Mouse (Mus musculus): ENCODE measurements around the gene Cadps2. TPM values are rescaled to one million over a fixed set of nuclear protein-coding genes. Genes with fewer than 3 reads are reported as not detected.

Cadps2 gene
- total RNA-seq (2017) = 0.23 TPM in 1 of 2 replicates, not detected in the other

GRCm38 (mm10) chr6:23839009-23839811, at the start of gene Cadps2:
Cadps2 (minus strand) TSS chr6:23839421.
- no peak for ATAC-seq (ENCODE audit: extremely low read depth, insufficient number of reproducible peaks, low FRiP score, poor library complexity, severe bottlenecking)

DNA sequence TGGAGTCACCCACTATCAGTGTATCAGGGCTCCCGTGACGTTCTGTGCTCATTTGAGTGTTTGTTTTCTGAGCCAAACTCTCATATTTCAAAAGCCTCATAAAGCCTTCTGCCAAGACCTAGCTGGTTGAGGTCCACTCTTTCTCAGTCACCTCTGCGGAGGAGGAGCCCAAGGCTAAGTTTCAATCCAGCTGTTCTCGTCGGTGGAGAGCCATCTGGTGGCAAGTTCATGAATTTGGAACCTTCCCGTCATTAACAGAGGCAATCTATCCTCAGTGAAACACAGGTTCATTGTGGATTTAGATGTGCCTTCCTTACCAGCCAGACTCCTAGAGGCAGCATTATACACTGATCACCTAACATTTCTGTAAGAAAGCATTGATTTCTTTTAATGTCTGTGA, 47.2 kb upstream of the Cadps2 start:
- ATAC-seq (ENCODE audit: extremely low read depth, insufficient number of reproducible peaks, low FRiP score, poor library complexity, severe bottlenecking) = no peak

DNA sequence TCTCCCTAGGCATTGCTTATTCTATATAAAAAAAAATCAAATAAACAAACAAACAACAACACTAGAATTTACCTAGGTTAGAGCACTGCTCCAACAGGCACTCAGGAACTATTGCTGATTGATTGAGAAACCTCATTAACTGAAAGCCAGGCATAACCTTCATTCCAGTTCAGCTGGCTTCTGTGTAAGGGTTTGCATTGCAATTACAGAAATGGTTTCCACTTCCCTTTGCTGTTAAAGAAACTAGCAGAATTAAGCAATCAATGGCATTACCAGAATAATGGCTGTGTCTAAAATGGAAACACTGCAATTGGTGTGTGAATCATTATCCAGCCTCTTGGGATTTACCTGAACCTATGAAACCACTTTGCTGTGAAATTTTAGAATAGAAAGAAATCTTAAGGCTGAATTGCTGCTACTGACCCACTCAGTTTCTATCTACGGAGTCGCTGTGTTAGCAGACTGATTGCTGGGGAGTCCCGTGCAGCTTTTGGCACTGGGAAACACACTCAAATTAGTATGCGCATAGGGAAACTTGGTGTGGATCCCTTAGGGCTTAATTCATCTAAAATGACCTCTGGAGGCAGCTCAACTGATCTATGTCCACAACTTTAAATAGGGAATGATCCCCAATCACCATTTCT, 37.7 kb upstream of the Cadps2 start:
- ATAC-seq (ENCODE audit: extremely low read depth, insufficient number of reproducible peaks, low FRiP score, poor library complexity, severe bottlenecking) = no peak

- ATAC-seq (ENCODE audit: extremely low read depth, insufficient number of reproducible peaks, low FRiP score, poor library complexity, severe bottlenecking) = no peak
Measured at GRCm38 (mm10) chr6:23876363-23876762, 37.1 kb upstream of the Cadps2 start.

GRCm38 (mm10) chr6:23873812-23874211, 34.6 kb upstream of the Cadps2 start:
- ATAC-seq (ENCODE audit: extremely low read depth, insufficient number of reproducible peaks, low FRiP score, poor library complexity, severe bottlenecking) = no peak

- no peak for ATAC-seq (ENCODE audit: extremely low read depth, insufficient number of reproducible peaks, low FRiP score, poor library complexity, severe bottlenecking)
Measured at GRCm38 (mm10) chr6:23873231-23873630, 34.0 kb upstream of the Cadps2 start.

- no peak for ATAC-seq (ENCODE audit: extremely low read depth, insufficient number of reproducible peaks, low FRiP score, poor library complexity, severe bottlenecking)
Measured at GRCm38 (mm10) chr6:23869971-23870370, 30.8 kb upstream of the Cadps2 start.

GRCm38 (mm10) chr6:23866298-23866697, 27.1 kb upstream of the Cadps2 start:
- ATAC-seq (ENCODE audit: extremely low read depth, insufficient number of reproducible peaks, low FRiP score, poor library complexity, severe bottlenecking) = no peak

DNA sequence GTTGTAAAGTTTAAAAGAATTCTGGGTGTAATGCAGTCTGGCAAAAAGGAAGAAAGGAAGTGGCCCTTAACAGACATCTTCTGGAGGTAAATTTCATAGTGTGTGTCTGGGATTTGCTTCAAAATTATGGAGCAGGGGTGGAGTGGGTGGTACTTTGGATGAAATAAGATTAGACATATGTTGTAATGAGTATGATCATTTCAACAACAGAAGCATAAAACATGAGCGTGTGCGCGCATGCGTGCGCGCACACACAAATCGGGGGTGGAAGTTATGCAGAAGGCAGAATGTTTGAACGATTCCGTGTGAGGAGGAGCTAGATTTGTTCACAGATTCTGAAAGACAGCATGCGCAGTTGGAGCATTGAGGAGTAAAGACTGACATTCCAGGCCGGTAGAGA, 14.2 kb upstream of the Cadps2 start:
- ATAC-seq (ENCODE audit: extremely low read depth, insufficient number of reproducible peaks, low FRiP score, poor library complexity, severe bottlenecking) = no peak

- ATAC-seq (ENCODE audit: extremely low read depth, insufficient number of reproducible peaks, low FRiP score, poor library complexity, severe bottlenecking) = no peak
Measured at GRCm38 (mm10) chr6:23840001-23840400, 780 bp upstream of the Cadps2 start.

- no peak for ATAC-seq (ENCODE audit: extremely low read depth, insufficient number of reproducible peaks, low FRiP score, poor library complexity, severe bottlenecking)
Measured at GRCm38 (mm10) chr6:23838401-23839008, 716 bp downstream of the Cadps2 start.

DNA sequence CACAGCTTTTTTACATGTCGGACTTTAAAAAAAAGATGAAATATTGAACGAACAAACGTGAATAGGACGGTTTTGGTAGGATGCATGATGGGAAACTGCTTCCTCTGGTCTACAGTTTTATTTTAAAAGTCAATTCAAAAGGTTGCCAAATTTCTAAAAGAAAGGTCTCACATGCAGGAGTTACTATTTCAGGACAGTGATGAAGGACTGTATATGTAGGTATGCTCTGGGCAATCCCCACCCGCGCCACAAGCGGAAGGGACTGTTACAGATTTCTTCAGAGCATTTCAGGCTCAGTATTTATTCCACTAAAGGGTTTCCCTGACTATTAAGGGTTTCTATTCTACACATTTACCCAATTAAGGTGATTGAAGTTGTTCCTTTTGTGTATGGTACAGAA, 1.6 kb downstream of the Cadps2 start:
- ATAC-seq (ENCODE audit: extremely low read depth, insufficient number of reproducible peaks, low FRiP score, poor library complexity, severe bottlenecking) = no peak

DNA sequence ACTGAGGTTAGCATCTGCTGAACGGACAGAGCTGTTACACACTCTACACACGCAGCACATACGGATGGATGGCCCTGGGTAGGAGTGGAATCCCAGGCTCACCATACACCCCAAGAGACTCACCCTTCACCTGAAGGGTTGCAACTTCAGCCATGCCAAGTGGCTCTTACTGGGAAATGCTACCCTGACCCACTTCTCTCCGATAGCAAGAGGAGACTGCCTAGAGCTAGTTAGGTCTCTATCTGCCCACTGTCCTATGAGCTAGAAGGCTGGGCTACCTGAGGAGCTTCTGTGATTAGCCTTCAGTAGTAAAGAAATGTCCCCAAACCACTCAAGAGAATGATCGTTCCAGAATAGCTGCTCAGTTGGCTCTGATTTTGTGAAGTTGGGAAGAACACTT, 2.1 kb downstream of the Cadps2 start:
- no peak for ATAC-seq (ENCODE audit: extremely low read depth, insufficient number of reproducible peaks, low FRiP score, poor library complexity, severe bottlenecking)

- no peak for ATAC-seq (ENCODE audit: extremely low read depth, insufficient number of reproducible peaks, low FRiP score, poor library complexity, severe bottlenecking)
Measured at GRCm38 (mm10) chr6:23836694-23837093, 2.5 kb downstream of the Cadps2 start.

DNA sequence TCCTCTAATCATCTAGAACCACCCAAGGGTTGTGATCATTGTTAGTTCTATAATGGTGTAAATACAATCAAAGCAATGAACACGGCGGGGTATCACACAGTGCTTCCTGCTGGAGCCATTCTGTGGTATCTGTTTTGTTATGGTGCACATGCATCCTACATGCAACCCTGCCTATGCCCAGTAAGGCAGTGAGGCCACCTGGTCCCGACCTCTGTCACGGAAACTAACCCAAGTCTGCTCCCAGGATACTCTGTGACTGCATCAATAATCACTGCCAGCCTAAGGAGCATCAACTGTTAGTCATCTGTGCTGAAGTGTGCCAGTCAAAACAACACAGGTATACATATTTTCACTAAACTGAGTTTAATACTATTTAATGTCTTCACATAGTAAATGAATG, 3.7 kb downstream of the Cadps2 start:
- no peak for ATAC-seq (ENCODE audit: extremely low read depth, insufficient number of reproducible peaks, low FRiP score, poor library complexity, severe bottlenecking)

GRCm38 (mm10) chr6:23830741-23831140, 8.5 kb downstream of the Cadps2 start:
- no peak for ATAC-seq (ENCODE audit: extremely low read depth, insufficient number of reproducible peaks, low FRiP score, poor library complexity, severe bottlenecking)

DNA sequence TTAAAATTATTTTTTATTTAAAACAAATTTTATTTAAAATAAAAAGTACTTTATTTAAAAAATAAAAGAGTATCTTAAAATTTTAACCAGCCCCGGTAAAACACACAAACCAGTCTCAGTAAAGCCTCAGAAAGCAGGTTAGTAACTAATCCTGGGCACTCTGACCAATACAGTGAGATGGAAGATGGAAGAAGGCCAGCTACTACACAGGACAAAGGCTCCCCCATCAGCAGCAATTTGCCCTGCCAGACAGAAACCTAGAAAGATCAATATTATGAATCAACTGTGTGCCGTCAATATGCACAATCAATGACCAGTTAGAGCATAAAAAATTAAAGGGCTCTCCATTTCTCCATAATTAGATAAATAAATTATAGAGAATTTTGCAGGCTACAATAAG, 9.9 kb downstream of the Cadps2 start:
- no peak for ATAC-seq (ENCODE audit: extremely low read depth, insufficient number of reproducible peaks, low FRiP score, poor library complexity, severe bottlenecking)

DNA sequence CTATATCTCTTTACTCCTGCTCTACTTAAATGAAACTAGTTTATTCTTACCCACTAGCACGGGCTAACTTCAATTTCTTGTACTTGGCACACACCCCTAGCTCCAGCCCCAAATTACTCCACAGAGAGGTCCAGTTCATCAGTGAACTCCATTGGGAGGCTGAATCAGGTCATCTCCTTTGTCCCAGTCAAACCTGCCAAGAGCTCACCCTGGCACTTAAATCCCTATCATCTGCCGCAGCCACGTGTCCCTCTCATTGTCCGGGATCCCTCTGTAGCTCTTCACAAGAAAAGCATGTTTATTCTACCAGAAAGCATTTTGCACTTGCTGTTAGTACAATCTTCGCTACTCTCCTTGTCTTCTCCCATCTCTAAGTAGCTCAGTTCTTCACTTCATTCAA, 17.4 kb downstream of the Cadps2 start:
- ATAC-seq (ENCODE audit: extremely low read depth, insufficient number of reproducible peaks, low FRiP score, poor library complexity, severe bottlenecking) = no peak

DNA sequence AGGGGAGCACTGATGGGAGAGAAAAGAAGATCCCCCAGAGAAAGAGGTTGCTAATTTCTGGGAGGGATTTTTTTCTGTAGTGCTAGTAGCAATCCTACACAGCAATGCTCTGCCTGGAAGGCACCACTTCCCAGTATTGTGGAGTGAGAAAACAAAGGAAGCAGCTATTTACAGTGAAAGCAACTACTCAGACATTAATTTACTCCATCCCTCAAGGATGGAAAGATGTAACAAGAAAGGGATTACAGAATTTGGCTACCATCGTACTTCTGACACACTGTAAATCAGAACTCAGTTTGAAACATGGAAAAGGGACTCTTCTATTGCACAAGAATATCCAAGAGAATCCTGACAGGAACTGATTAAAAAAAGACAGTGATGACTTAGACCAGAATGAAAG, 29.1 kb downstream of the Cadps2 start:
- ATAC-seq (ENCODE audit: extremely low read depth, insufficient number of reproducible peaks, low FRiP score, poor library complexity, severe bottlenecking) = no peak

DNA sequence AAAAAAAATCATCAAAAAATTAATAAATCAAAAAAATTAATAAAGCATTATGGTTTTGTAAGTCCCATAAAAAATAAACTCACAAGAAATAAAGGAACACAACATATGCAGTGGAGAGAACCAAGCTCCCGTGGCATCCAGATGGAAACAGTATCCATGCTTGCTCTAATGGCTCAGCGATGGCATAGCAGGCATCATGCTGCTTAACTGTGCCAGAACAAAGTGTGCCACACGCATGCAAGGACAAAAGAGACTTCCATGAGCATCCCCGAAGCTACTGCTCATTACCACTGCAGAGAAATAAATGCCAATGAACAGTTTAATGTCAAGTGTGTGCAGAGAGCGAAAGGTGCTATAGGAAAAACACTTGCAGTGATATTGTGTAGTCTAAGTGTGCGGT, 29.9 kb downstream of the Cadps2 start:
- no peak for ATAC-seq (ENCODE audit: extremely low read depth, insufficient number of reproducible peaks, low FRiP score, poor library complexity, severe bottlenecking)
